ENCODE assay signal across 9 mouse cellular contexts in the genomic region with DNA sequence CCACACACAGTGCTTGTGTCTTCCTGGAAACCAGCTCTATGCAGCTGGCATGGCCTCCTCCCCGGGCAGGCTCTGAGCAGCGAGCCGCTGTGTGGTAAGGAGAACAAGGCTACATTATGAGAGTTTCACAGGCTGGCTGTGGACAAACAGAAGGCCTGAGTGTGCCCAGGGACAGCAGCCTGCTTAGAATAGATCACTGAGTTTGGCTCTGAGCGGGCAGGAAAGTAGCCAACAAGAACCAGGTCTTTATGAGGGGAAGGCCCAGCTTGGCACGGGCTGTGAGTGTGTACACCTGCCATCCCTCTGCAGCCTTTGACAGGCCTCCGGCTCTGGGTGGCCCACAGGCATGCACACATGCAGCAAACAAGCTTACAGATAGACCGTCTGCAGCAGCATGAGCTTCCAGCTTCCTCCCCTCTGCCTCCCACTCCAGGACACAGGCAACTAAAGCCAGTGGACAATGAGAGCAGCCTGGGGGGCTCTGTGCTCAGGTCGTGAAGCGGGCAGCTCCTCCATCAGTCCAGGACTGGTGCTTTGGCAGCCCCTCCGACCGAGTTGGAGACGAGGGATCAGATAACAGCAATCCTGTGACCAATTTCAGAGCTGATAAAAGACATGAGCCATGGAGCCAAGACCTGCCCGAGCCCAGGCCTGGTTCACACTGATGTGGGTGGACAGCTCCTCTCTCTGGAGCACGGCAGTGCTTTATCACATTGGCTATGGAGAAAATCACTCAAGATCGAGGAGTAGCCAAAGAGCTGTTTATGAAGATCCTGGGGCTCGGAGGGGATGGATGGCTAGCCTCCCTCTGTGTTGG. TPM values are rescaled to one million over a fixed set of nuclear protein-coding genes. Genes with fewer than 3 reads are reported as not detected.
DNase-seq lines count a peak whose midpoint lies in the region; ATAC-seq and TF ChIP-seq lines count a peak whose summit lies in the region.
"Had no signal": no experiment of that assay in that cellular context is flagged by ENCODE, and none has a peak within 500 bp of the region (broad histone marks: within the 10 kb centered on the region; RNA-seq: fewer than 3 reads in every experiment).

No protein-coding gene starts in this region.

- H3K36me3 ChIP-seq in forebrain, embryonic 14.5 days (ENCODE audit: control insufficient read depth, insufficient read depth, low read length), result no peaks in the 10 kb centered on the region
- no peaks in the 10 kb centered on the region for H3K36me3 ChIP-seq in forebrain, embryonic 11.5 days (ENCODE audit: control insufficient read depth, insufficient read depth, low read length)
- H3K36me3 ChIP-seq in stomach, postnatal 0 days (ENCODE audit: control insufficient read depth, insufficient read depth, low read length), result no peaks in the 10 kb centered on the region

- no peak for TF ChIP-seq CTCF in stomach, postnatal 0 days (IDR thresholded peaks at IDR 0.05; ENCODE audit: low read depth)

- no peak overlapping the region for H3K4me3 ChIP-seq in forebrain, embryonic 14.5 days (ENCODE audit: low read depth, low read length)
- H3K4me3 ChIP-seq in forebrain, embryonic 11.5 days (ENCODE audit: low read depth, low read length), result no peak overlapping the region
- H3K4me3 ChIP-seq in stomach, postnatal 0 days (ENCODE audit: low read depth, low read length), result no peak overlapping the region

- 71% methylated on average over 16 of the region's 16 CpGs for WGBS in forebrain, embryonic 14.5 days
- WGBS in forebrain, embryonic 11.5 days, result 70% methylated on average over 16 of the region's 16 CpGs
- 53% methylated on average over 16 of the region's 16 CpGs for WGBS in stomach, postnatal 0 days

- H3K27me3 ChIP-seq in forebrain, embryonic 14.5 days (replicated peaks; ENCODE audit: control insufficient read depth, insufficient read depth, low read length), result no peaks in the 10 kb centered on the region
- no peaks in the 10 kb centered on the region for H3K27me3 ChIP-seq in forebrain, embryonic 11.5 days (ENCODE audit: control insufficient read depth, insufficient read depth, low read length)
- no peaks in the 10 kb centered on the region for H3K27me3 ChIP-seq in stomach, postnatal 0 days (ENCODE audit: control insufficient read depth, insufficient read depth, low read length)

- no peaks in the 10 kb centered on the region for H3K4me1 ChIP-seq in forebrain, embryonic 14.5 days (ENCODE audit: control insufficient read depth, insufficient read depth, low read length)
- no peaks in the 10 kb centered on the region for H3K4me1 ChIP-seq in forebrain, embryonic 11.5 days (replicated peaks; ENCODE audit: control insufficient read depth, insufficient read depth, low read length)
- H3K4me1 ChIP-seq in stomach, postnatal 0 days (replicated peaks; ENCODE audit: control insufficient read depth, insufficient read depth), result no peaks in the 10 kb centered on the region

- H3K4me2 ChIP-seq in forebrain, embryonic 14.5 days (ENCODE audit: low read length), result no peak overlapping the region
- H3K4me2 ChIP-seq in forebrain, embryonic 11.5 days (ENCODE audit: low read depth, low read length, severe bottlenecking), result no peak overlapping the region
- no peak overlapping the region for H3K4me2 ChIP-seq in stomach, postnatal 0 days (replicated peaks; ENCODE audit: low read depth)

- intact Hi-C loops in gastrocnemius, postnatal 14 days (cut with DNase I; ENCODE audit: low total_unique reads), result no loop called here
- intact Hi-C loops in left cerebral cortex, postnatal 10 days (cut with DNase I), result loop anchor here (5.0 kb wide), 1 partner anchor 42 kb away; a partner anchor contains a TSS

- H3K27ac ChIP-seq in forebrain, embryonic 14.5 days (ENCODE audit: low read depth, low read length), result no peak overlapping the region
- no peak overlapping the region for H3K27ac ChIP-seq in forebrain, embryonic 11.5 days (ENCODE audit: low read depth, low read length)
- no peak overlapping the region for H3K27ac ChIP-seq in stomach, postnatal 0 days (replicated peaks)
- H3K27ac ChIP-seq: macrophage had no signal

- H3K9ac ChIP-seq in forebrain, embryonic 14.5 days (ENCODE audit: low read length), result no peak overlapping the region
- no peak overlapping the region for H3K9ac ChIP-seq in forebrain, embryonic 11.5 days (ENCODE audit: low read length)
- H3K9ac ChIP-seq in stomach, postnatal 0 days (ENCODE audit: low read length), result no peak overlapping the region

- no peak for TF ChIP-seq EP300 in stomach, postnatal 0 days (optimal IDR thresholded peaks at IDR 0.05)

- no peak for ATAC-seq in forebrain, embryonic 14.5 days
- ATAC-seq in forebrain, embryonic 11.5 days (replicated peaks; ENCODE audit: low FRiP score), result no peak
- peak; percentile 18; the same call in 1 of the 2 replicates for ATAC-seq in stomach, postnatal 0 days (ENCODE audit: low FRiP score, low TSS enrichment)
- no peak for ATAC-seq in erythroblast, adult 5-6 weeks (replicated peaks; ENCODE audit: low FRiP score, poor library complexity, severe bottlenecking)

- H3K9me3 ChIP-seq in forebrain, embryonic 14.5 days (replicated peaks; ENCODE audit: control insufficient read depth, low read length), result no peaks in the 10 kb centered on the region
- no peaks in the 10 kb centered on the region for H3K9me3 ChIP-seq in forebrain, embryonic 11.5 days (ENCODE audit: control insufficient read depth, low read length)
- no peaks in the 10 kb centered on the region for H3K9me3 ChIP-seq in stomach, postnatal 0 days (ENCODE audit: control insufficient read depth, low read length)

- DNase-seq in forebrain, embryonic 14.5 days (ENCODE audit: low spot score), result peak; percentile 27
- no peak for DNase-seq in forebrain, embryonic 11.5 days (ENCODE audit: low spot score)
- peak; percentile 56 for DNase-seq in brain, embryonic 18.5 days (ENCODE audit: low read depth, low spot score)
- peak; percentile 67 for DNase-seq in gastrocnemius, postnatal 14 days
- DNase-seq in left cerebral cortex, postnatal 10 days (ENCODE audit: extremely low spot score in 1 of 2, low spot score in 2 of 2), result peak; percentile 73 to 76
- no peak for DNase-seq in stomach, postnatal 0 days (ENCODE audit: low spot score)
- DNase-seq in urinary bladder, postnatal 25 days (ENCODE audit: low spot score), result no peak

RNA-seq across cellular contexts. Expression of a gene that starts 9.4 kb away (rescaled TPM):
- polyA plus RNA-seq in forebrain, embryonic 14.5 days (2014; fragmentation: Nextera tagmentation; extraction: Ambion mirVana), result 23.9 and 27.7 TPM in 2 replicates
- polyA plus RNA-seq in forebrain, embryonic 11.5 days (2014; fragmentation: Nextera tagmentation; extraction: Ambion mirVana), result 22.9 and 25.6 TPM in 2 replicates
- 1 to 10 TPM; 8.0 to 9.2 TPM for total RNA-seq in gastrocnemius, postnatal 14 days (2021)
- 10 to 100 TPM; 16.5 to 20.7 TPM for total RNA-seq in left cerebral cortex, postnatal 10 days (2021)
- 21.4 and 22.2 TPM in 2 replicates for polyA plus RNA-seq in stomach, postnatal 0 days (2015; fragmentation: Nextera tagmentation; extraction: Ambion mirVana)
- total RNA-seq in erythroblast, adult 5-6 weeks (2015; ENCODE audit: low replicate concordance), result 2.3 TPM in 2 replicates
- 8.3 and 10.0 TPM in 2 replicates for total RNA-seq in erythroblast, adult 5-6 weeks (2017; ENCODE audit: low replicate concordance)

RNA-seq across cellular contexts. Expression of a gene that starts 43.2 kb away (rescaled TPM):
- polyA plus RNA-seq in forebrain, embryonic 14.5 days (2014; fragmentation: Nextera tagmentation; extraction: Ambion mirVana), result 30.2 and 38.6 TPM in 2 replicates
- 39.9 and 41.9 TPM in 2 replicates for polyA plus RNA-seq in forebrain, embryonic 11.5 days (2014; fragmentation: Nextera tagmentation; extraction: Ambion mirVana)
- total RNA-seq in gastrocnemius, postnatal 14 days (2021), result 10 to 100 TPM; 52.2 to 54.5 TPM
- total RNA-seq in left cerebral cortex, postnatal 10 days (2021), result 10 to 100 TPM; 81.2 to 81.7 TPM
- polyA plus RNA-seq in stomach, postnatal 0 days (2015; fragmentation: Nextera tagmentation; extraction: Ambion mirVana), result 21.5 and 22.7 TPM in 2 replicates
- 121 and 122 TPM in 2 replicates for total RNA-seq in erythroblast, adult 5-6 weeks (2015; ENCODE audit: low replicate concordance)
- 221 and 226 TPM in 2 replicates for total RNA-seq in erythroblast, adult 5-6 weeks (2017; ENCODE audit: low replicate concordance)

RNA-seq across cellular contexts. Expression of a gene that starts 57.6 kb away (rescaled TPM):
- polyA plus RNA-seq in forebrain, embryonic 14.5 days (2014; fragmentation: Nextera tagmentation; extraction: Ambion mirVana), result 394 and 418 TPM in 2 replicates
- 563 and 565 TPM in 2 replicates for polyA plus RNA-seq in forebrain, embryonic 11.5 days (2014; fragmentation: Nextera tagmentation; extraction: Ambion mirVana)
- total RNA-seq in gastrocnemius, postnatal 14 days (2021), result 100 to 1,000 TPM; 264 to 293 TPM
- total RNA-seq in left cerebral cortex, postnatal 10 days (2021), result 100 to 1,000 TPM; 454 to 457 TPM
- 310 and 322 TPM in 2 replicates for polyA plus RNA-seq in stomach, postnatal 0 days (2015; fragmentation: Nextera tagmentation; extraction: Ambion mirVana)
- 59.8 and 66.9 TPM in 2 replicates for total RNA-seq in erythroblast, adult 5-6 weeks (2015; ENCODE audit: low replicate concordance)
- 68.3 and 88.4 TPM in 2 replicates for total RNA-seq in erythroblast, adult 5-6 weeks (2017; ENCODE audit: low replicate concordance)

Comparison
In these comparisons a context has a peak if more than half of its experiments do, and no peak if none do; other contexts are left out.
1. DNase-seq: peak in forebrain, embryonic 14.5 days (single experiment), brain, embryonic 18.5 days (single experiment), gastrocnemius, postnatal 14 days (single experiment) and left cerebral cortex, postnatal 10 days (2 of 2); none in forebrain, embryonic 11.5 days (single experiment), stomach, postnatal 0 days (single experiment) and urinary bladder, postnatal 25 days (single experiment).